Mouse (Mus musculus) CD4-positive, CD25-positive, alpha-beta regulatory T cell (primary cell): ENCODE data around the gene Lsm10. TPM values are rescaled to one million over a fixed set of nuclear protein-coding genes. Genes with fewer than 3 reads are reported as not detected.

Experiments used
- polyA plus RNA-seq: library from polyadenylated mRNA; unstranded; fragments of 100-300 nt; shearing (Covaris generic); gene quantifications from one replicate; pipeline ENCODE4 v1.2.1, GENCODE M21; 2017

The Lsm10 gene
- 60.2 TPM for polyA plus RNA-seq

DNA sequence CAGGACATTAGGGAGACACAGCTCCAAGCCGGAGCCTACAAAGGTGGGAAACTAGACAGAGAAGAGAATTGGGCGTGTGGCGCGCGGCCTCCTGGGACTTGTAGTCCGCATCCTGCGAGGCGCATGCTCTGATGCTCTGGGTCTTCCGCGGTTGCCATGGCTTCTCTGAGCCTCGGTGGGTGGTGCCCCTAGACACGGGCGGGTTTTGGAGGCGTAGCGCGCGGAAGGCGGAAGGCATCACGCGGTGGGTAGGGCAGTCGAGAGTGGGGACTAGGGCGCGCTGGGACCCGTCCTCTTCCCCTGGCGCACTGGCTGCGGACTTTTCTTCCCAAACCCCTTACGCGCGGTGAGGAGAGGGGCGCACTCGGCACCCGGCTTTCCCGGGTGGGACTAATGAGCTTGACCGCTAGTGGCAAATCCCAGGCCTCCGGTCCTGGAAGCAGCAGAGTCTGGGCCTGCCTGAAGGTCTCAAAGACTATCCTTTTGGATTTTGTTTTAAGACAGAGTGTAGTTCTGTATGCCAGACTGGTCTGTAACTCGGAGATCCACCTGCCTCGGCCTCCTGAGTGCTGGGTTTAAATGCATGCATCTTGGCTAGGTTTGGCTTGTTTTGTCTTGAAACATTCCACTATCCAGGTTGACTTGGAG, at the start of gene Lsm10:
Lsm10 (plus strand) TSS at position 160 of the 648 bp plus-strand sequence.

DNA sequence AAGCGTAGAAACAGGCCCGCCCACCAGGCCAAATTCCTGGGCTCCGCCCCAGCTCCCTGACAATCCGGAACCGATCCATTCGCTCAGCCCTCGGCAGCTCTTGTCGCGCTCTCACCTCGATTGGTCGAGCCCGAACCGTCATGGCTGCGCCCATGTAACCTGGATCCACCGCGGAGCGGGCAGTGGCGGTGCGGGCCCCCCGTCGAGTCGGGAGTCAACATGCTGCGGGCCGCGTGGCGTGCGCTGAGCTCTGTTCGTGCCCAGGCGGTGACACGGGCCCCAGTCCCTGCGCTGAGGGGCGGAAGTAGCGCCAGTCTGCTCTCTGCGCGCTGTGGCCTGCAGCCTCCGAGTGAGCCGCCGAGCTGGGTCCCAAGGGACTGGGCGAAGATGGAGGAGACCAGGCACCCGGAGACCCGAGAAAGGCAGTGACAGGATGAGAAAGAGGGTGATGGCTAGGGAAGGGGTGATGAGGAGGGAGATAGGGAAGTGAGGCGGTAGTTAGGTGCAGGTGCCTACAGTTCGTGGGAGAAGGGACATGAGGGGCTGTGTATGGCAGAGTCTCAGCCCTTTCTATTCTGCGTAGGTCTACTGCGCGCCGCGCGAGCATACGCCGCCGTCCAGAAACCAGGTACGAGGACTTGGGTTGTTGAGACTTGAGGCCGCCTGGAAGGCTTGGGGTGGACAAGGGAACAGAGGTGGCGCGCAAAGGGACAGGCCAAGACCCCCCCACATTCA, 49.4 kb upstream of the Lsm10 start, which contains the start of gene Mrps15:
Mrps15 (plus strand) TSS at position 75 of the 735 bp plus-strand sequence.

GRCm38 (mm10) chr4:126058134-126058996, 38.1 kb upstream of the Lsm10 start, which contains the start of gene Oscp1:
TSS of gene Oscp1 (plus strand) at chr4:126058565.

DNA sequence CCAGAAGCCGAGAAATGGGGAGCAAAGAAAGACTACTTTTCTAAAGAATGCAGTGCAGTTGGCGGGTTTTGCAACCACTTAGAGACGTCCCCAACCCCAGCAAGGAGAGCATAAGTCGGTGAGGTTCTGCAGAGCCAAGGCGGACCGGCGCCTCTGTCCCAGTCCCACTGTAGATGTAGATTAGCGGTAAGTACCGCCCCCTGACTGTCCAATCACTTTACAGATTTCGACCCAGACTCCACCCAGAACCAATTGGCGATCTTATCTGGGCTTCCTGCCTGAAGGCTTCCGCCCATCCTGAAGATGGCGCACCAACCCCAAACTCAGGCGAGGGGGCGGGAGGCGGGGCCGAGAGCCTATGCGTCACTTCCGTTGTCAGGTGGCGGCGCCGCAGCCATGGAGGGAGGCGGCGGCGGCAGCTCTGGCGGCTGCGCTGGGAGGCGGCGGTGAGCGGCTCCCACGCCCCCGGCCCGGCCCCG, 7.2 kb downstream of the Lsm10 start, which contains the start of gene Stk40:
Stk40 (plus strand) TSS at position 368 of the 479 bp plus-strand sequence.

DNA sequence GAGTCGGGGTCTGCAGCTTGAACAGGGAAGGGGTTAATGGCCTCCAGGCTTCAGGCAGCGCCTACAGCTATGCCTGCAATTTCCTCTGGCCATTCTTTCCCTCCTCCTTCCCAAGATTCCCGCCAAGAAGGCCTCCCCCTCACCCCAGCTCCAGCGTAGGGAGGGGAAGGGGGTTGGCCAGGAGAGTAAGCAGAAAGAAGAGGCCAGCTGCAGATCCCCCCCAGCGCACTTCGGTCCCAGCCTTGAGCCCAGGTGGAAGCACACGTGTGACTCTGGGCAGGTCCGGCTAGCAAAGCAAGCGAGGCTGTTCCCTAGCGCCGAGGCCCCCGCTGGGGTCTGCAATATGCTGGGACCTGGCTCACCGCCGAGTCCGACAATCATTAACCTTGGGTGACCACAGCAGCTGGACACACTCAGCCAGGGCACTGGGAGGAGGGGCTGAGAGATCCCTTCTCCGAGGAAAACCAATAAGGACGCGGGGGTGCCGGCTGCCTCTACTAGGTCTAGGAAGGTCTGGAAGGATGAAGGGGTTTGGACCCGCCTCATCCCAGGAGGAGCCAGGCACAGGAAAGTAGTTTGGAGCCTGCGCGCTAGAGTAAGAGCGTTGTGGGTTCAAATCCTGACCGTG, 51.2 kb downstream of the Lsm10 start, which contains the start of gene Eva1b:
Eva1b (plus strand) TSS at position 212 of the 628 bp plus-strand sequence.

Other genes starting within 250 kb of the Lsm10 start
- gene Csf3r, start 72.1 kb upstream of the Lsm10 start, polyA plus RNA-seq = 0.31 TPM
- gene Mrps15, start 49.7 kb upstream of the Lsm10 start, polyA plus RNA-seq = 111 TPM
- 0.16 TPM for gene Oscp1, start 38.1 kb upstream of the Lsm10 start, polyA plus RNA-seq
- gene Stk40, start 7.3 kb downstream of the Lsm10 start, polyA plus RNA-seq = 54.4 TPM
- gene Eva1b, start 51.1 kb downstream of the Lsm10 start, polyA plus RNA-seq = 51.3 TPM
- gene Sh3d21, start 66.9 kb downstream of the Lsm10 start, polyA plus RNA-seq = 1.6 TPM
- 232 TPM for gene Thrap3, start 106.1 kb downstream of the Lsm10 start, polyA plus RNA-seq
- gene Map7d1, start 159.7 kb downstream of the Lsm10 start, polyA plus RNA-seq = 56.9 TPM
- 103 TPM for gene Trappc3, start 165.7 kb downstream of the Lsm10 start, polyA plus RNA-seq
- not detected for gene Col8a2, start 190.2 kb downstream of the Lsm10 start, polyA plus RNA-seq
- 79.9 TPM for gene Adprhl2, start 225.1 kb downstream of the Lsm10 start, polyA plus RNA-seq
- not detected for gene Tekt2, start 229.1 kb downstream of the Lsm10 start, polyA plus RNA-seq